Mouse (Mus musculus): Measurements from ENCODE around the gene Adk. TPM values are rescaled to one million over a fixed set of nuclear protein-coding genes. Genes with fewer than 3 reads are reported as not detected.

Gene Adk
- total RNA-seq, 2 experiments from 2014 or later = 67.5 to 69.7 TPM

GRCm38 (mm10) chr14:21096279-21096678, 43.9 kb downstream of the Adk start:
- no peak for DNase-seq (ENCODE audit: low spot score in 2 of 2)

- no peak for DNase-seq (ENCODE audit: low spot score in 2 of 2)
These were observed 44.3 kb downstream of the Adk start for GRCm38 (mm10) chr14:21096689-21097088.

GRCm38 (mm10) chr14:21099371-21099770, 47.0 kb downstream of the Adk start:
- DNase-seq (ENCODE audit: low spot score in 2 of 2) = peak in 1 of 2 experiments; percentile 33

GRCm38 (mm10) chr14:21100876-21101275, 48.5 kb downstream of the Adk start:
- no peak for DNase-seq (ENCODE audit: low spot score in 2 of 2)

- no peak for DNase-seq (ENCODE audit: low spot score in 2 of 2)
These were observed 49.2 kb downstream of the Adk start for GRCm38 (mm10) chr14:21101562-21101961.

- no peak for DNase-seq (ENCODE audit: low spot score in 2 of 2)
These were observed 50.4 kb downstream of the Adk start for GRCm38 (mm10) chr14:21102666-21103203.

GRCm38 (mm10) chr14:21105049-21105448, 52.7 kb downstream of the Adk start:
- DNase-seq (ENCODE audit: low spot score in 2 of 2) = no peak

GRCm38 (mm10) chr14:21106582-21106981, 54.2 kb downstream of the Adk start:
- DNase-seq (ENCODE audit: low spot score in 2 of 2) = no peak

GRCm38 (mm10) chr14:21107551-21107950, 55.2 kb downstream of the Adk start:
- no peak for DNase-seq (ENCODE audit: low spot score in 2 of 2)

- DNase-seq (ENCODE audit: low spot score in 2 of 2) = peak in 1 of 2 experiments; percentile 28
These were observed 58.1 kb downstream of the Adk start for GRCm38 (mm10) chr14:21110492-21110891.

GRCm38 (mm10) chr14:21111500-21111899, 59.1 kb downstream of the Adk start:
- no peak for DNase-seq (ENCODE audit: low spot score in 2 of 2)

GRCm38 (mm10) chr14:21112174-21112573, 59.8 kb downstream of the Adk start:
- no peak for DNase-seq (ENCODE audit: low spot score in 2 of 2)

- DNase-seq (ENCODE audit: low spot score in 2 of 2) = no peak
These were observed 60.4 kb downstream of the Adk start for GRCm38 (mm10) chr14:21112742-21113141.

- no peak for DNase-seq (ENCODE audit: low spot score in 2 of 2)
These were observed 62.0 kb downstream of the Adk start for GRCm38 (mm10) chr14:21114339-21114738.

- DNase-seq (ENCODE audit: low spot score in 2 of 2) = no peak
These were observed 62.9 kb downstream of the Adk start for GRCm38 (mm10) chr14:21115318-21115717.

- peak in 1 of 2 experiments; percentile 40 for DNase-seq (ENCODE audit: low spot score in 2 of 2)
These were observed 63.6 kb downstream of the Adk start for GRCm38 (mm10) chr14:21115888-21116460.

GRCm38 (mm10) chr14:21118095-21118494, 65.7 kb downstream of the Adk start:
- no peak for DNase-seq (ENCODE audit: low spot score in 2 of 2)

- no peak for DNase-seq (ENCODE audit: low spot score in 2 of 2)
These were observed 67.4 kb downstream of the Adk start for GRCm38 (mm10) chr14:21119653-21120313.

GRCm38 (mm10) chr14:21120473-21120872, 68.1 kb downstream of the Adk start:
- DNase-seq (ENCODE audit: low spot score in 2 of 2) = peak in 1 of 2 experiments; percentile 74

- no peak for DNase-seq (ENCODE audit: low spot score in 2 of 2)
These were observed 74.8 kb downstream of the Adk start for GRCm38 (mm10) chr14:21127215-21127614.

GRCm38 (mm10) chr14:21136906-21137305, 84.5 kb downstream of the Adk start:
- DNase-seq (ENCODE audit: low spot score in 2 of 2) = peak; percentile 43 to 85

- DNase-seq (ENCODE audit: low spot score in 2 of 2) = no peak
These were observed 90.2 kb downstream of the Adk start for GRCm38 (mm10) chr14:21142603-21143002.

Measured in layer of hippocampus, postnatal 14 days (tissue).